Mouse (Mus musculus): ENCODE data around the gene Mllt10. TPM values are rescaled to one million over a fixed set of nuclear protein-coding genes. Genes with fewer than 3 reads are reported as not detected.

Mllt10 gene
- total RNA-seq, 2 experiments from 2014 or later, result 31.0 to 33.4 TPM

- DNase-seq, result no peak
These were observed 38.8 kb downstream of the Mllt10 start for GRCm38 (mm10) chr2:18093858-18094257.

GRCm38 (mm10) chr2:18094319-18094718 is 39.3 kb downstream of the Mllt10 start:
- DNase-seq, result no peak

- DNase-seq, result no peak
These were observed 40.8 kb downstream of the Mllt10 start for GRCm38 (mm10) chr2:18095804-18096203.

DNA sequence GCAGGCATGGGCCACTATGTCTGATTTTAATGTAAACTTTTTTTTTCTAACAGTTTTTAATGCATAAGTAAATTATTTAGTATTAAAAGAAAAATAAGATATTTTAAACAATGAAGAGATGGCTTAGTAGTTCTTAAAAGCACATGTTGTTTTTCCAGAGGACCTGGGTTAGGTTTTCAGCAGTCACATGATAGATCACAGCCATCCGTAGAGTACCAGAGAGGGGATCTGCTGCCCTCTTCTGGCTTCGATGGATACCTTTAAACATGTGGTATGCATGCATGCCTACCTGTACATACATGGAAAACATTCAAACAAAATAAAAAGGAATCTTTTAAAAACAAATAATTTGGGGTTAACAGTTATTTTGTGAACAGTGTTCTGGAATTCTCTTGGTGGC is 45.9 kb downstream of the Mllt10 start:
- no peak for DNase-seq

DNA sequence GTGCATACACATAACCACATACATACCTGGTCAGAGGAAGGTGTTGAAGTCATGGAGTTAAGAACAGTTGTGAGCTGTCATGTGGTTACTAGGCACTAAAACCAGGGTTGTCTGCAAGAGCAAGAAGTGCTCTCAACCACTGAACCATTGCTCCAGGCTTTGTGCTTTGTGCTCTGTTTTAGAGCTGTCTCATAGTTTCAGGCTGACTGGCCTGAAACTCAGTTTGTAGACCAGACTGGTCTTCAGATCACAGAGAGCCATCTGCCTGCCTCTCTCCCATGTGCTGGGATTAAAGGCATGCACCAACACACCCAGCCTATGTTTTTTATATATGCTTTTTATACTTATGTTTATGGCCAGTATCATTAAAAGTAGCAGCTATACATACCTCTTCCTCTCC is 52.5 kb downstream of the Mllt10 start:
- DNase-seq, result no peak

DNA sequence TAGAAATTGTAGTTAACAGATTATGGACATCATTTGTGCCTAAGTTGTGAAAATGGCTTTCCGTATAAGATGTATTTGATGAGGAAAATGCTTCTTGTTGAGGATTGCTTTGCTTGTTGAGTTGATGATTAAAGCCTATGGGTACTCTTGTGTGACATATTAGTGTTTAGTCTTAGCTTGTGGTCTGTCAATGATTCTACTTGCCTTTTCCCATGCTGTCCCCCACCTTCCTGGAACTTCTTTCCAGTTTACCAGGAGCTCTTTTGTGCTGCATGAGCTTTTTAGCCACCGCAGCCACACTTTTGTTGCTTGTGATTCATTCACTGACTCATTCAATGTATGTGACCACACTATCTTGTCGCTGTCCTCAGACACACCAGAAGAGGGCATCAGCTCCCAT is 53.2 kb downstream of the Mllt10 start:
- no peak for DNase-seq

GRCm38 (mm10) chr2:18111411-18111810 is 56.4 kb downstream of the Mllt10 start:
- peak in 1 of 2 experiments; percentile 16 for DNase-seq

DNA sequence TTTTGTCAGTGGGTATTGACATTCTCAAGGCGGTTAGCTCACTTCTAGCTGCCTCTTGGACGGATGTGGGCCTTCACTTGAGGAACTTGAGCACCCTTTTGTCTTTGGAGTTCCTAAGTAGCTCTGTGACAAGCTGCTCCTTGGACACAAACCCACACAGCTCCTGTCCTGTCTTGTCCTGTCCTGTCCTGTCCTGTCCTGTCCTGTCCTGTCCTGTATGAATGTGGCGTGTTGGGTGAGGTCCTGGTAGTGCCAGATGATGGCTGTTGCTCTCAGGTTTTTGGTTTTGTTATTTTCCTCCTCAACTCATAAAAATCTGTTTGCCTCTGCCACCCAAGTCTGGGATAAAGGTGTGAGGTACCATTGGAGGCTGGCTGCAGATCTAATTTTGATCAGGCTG is 61.4 kb downstream of the Mllt10 start:
- DNase-seq, result no peak

- DNase-seq, result no peak
These were observed 83.1 kb downstream of the Mllt10 start for GRCm38 (mm10) chr2:18138131-18138530.

- DNase-seq, result no peak
These were observed 84.6 kb downstream of the Mllt10 start for GRCm38 (mm10) chr2:18139646-18140045.

GRCm38 (mm10) chr2:18156131-18156530 is 101.1 kb downstream of the Mllt10 start:
- no peak for DNase-seq

GRCm38 (mm10) chr2:18159426-18159825 is 104.4 kb downstream of the Mllt10 start:
- no peak for DNase-seq

- DNase-seq, result no peak
These were observed 106.0 kb downstream of the Mllt10 start for GRCm38 (mm10) chr2:18160992-18161391.

- DNase-seq, result no peak
These were observed 110.5 kb downstream of the Mllt10 start for GRCm38 (mm10) chr2:18165511-18165910.

GRCm38 (mm10) chr2:18169174-18169948 is 114.3 kb downstream of the Mllt10 start:
- no peak for DNase-seq

GRCm38 (mm10) chr2:18175234-18175633 is 120.2 kb downstream of the Mllt10 start:
- DNase-seq, result no peak

GRCm38 (mm10) chr2:18176235-18176634 is 121.2 kb downstream of the Mllt10 start:
- DNase-seq, result no peak

DNA sequence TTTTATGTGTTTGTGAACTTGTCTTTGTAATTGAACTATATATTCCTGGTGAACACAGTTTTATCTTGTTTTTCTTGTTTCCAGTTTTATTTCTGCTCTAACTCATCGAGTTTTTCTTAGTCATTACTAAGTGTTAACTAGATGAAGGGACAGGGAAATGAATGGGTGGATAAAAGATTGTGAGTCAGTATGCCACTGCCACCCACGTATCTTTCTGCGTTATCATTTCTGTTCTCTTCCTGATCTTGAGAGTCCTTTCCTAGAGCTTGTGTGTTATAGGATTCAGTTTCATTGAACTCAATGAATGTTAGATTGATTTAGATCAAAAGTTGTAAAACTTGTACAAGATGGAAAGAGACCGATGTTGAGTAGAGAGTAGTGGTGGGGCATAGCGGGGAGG is 125.3 kb downstream of the Mllt10 start:
- no peak for DNase-seq

DNA sequence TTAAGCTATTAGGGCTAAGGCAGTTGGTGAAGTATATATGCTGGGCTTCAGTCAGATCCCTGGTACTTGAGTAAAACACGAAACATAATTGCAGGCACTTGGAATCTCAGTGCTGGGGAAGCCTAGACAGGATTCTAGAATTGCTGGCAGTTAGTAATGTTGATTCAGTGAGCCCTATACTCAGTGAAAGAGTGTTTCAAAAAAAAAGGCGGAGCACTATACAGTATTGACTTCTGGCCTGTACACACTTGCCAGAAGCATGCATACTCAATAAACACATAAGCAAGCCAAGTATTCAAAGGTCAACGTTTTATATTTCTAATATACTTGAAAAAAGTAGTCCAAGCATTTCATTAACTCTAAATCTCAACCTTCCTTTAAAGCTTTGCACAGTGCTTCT is 126.6 kb downstream of the Mllt10 start:
- no peak for DNase-seq

- no peak for DNase-seq
These were observed 128.0 kb downstream of the Mllt10 start for GRCm38 (mm10) chr2:18183079-18183478.

- no peak for DNase-seq
These were observed 133.3 kb downstream of the Mllt10 start for GRCm38 (mm10) chr2:18188367-18188766.

- no peak for DNase-seq
These were observed 140.2 kb downstream of the Mllt10 start for GRCm38 (mm10) chr2:18195285-18195684.

DNA sequence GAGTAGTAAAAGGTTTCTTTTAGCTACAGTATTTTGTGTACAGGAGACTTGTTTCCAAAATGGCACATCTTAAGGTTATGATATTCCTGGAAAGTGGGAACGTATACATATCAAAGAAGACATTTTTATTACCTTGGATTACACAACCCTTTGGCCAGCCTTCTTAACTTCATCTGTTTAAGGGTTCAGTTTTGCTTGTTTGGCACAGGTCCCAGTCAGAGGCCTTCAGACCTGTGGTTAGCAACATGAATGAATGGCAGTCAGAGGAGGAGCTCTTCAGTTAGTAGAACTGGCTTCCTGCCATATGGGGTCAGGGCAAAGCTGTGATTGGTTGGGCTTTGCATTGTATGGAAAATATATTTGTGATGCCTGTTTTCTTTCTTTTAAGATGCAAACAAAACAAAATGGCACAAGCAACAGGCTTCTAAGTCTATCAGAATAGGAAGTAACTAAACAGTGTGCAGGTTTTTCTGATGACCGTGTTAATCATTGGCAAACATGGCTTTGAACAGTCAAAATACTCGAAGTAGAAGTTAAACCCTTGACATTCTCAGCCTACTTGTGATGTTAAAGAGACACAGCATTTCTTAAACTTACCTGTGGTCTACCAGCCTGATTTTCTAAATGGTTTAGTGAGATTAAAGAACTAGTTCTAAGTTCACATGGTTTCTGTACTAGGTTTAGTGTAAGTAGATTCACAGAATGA is 140.8 kb downstream of the Mllt10 start:
- peak in 1 of 2 experiments; percentile 24 for DNase-seq
